Mouse (Mus musculus) heart, embryonic 14.5 days (tissue): ENCODE data around the gene Fzr1. TPM values are rescaled to one million over a fixed set of nuclear protein-coding genes. Genes with fewer than 3 reads are reported as not detected.
A peak's percentile ranks its signal among the peaks of the same experiment; 100 is the strongest.

Source experiments
- ATAC-seq: fragments of 200-750 bp; cut with Nextera tagmentation; 2 replicates; pipeline ENCODE4 v1.8.0; 2017; ENCODE audit warnings: low read depth, moderate TSS enrichment; ENCODE audit not compliant: insufficient number of reproducible peaks, insufficient read depth, low FRiP score
- H3K27ac ChIP-seq, 2 experiments: fragments of 200-500 bp in 1 of 2; fragments of 300-500 bp in 1 of 2; sonication (generic) in 1 of 2; replicated peaks in 1 of 2; 2 replicates each; pipeline ENCODE4 v1.5.1; 2012 to 2014; ENCODE audit warnings: low read depth in 2 of 2, low read length in 2 of 2, control low read depth in 1 of 2, mild to moderate bottlenecking in 1 of 2, mixed read lengths in 1 of 2; ENCODE audit not compliant: control insufficient read depth in 1 of 2, insufficient read depth in 1 of 2
- H3K27me3 ChIP-seq: fragments of 300-500 bp; sonication (generic); 2 replicates; pipeline ENCODE4 v1.6.1; 2014; ENCODE audit warnings: mild to moderate bottlenecking, low read length, control low read depth; ENCODE audit not compliant: control insufficient read depth, insufficient read depth
- H3K36me3 ChIP-seq: fragments of 300-500 bp; sonication (generic); 2 replicates; pipeline ENCODE4 v1.6.1; 2014; ENCODE audit warnings: mild to moderate bottlenecking, control low read depth, low read length, mixed read lengths; ENCODE audit not compliant: control insufficient read depth, insufficient read depth
- H3K4me1 ChIP-seq, 2 experiments: fragments of 200-500 bp in 1 of 2; fragments of 300-500 bp in 1 of 2; sonication (generic) in 1 of 2; 2 replicates each; pipeline ENCODE4 v1.6.1; 2012 to 2014; ENCODE audit warnings: low read length in 2 of 2, control low read depth in 1 of 2, mixed read lengths in 1 of 2; ENCODE audit not compliant: control insufficient read depth in 2 of 2, insufficient read depth in 2 of 2
- H3K4me2 ChIP-seq: fragments of 300-500 bp; sonication (generic); 2 replicates; pipeline ENCODE4 v1.6.1; 2014; ENCODE audit warnings: mild to moderate bottlenecking, low read length
- H3K4me3 ChIP-seq, 2 experiments: fragments of 200-500 bp in 1 of 2; fragments of 300-500 bp in 1 of 2; sonication (generic) in 1 of 2; 2 replicates each; pipeline ENCODE4 v1.5.1; 2012 to 2014; ENCODE audit warnings: low read length in 2 of 2, mild to moderate bottlenecking in 2 of 2, control low read depth in 1 of 2, low read depth in 1 of 2, moderate library complexity in 1 of 2; ENCODE audit not compliant: control insufficient read depth in 1 of 2, insufficient read depth in 1 of 2
- H3K9ac ChIP-seq: fragments of 300-500 bp; sonication (generic); 2 replicates; pipeline ENCODE4 v1.6.1; 2014; ENCODE audit warnings: mild to moderate bottlenecking, low read length
- H3K9me3 ChIP-seq: fragments of 300-500 bp; sonication (generic); 2 replicates; pipeline ENCODE4 v1.6.1; 2016; ENCODE audit warnings: low read length, control low read depth; ENCODE audit not compliant: control insufficient read depth
- WGBS: fragments of 180-500 bp; shearing (Covaris S2); extraction: QIAGEN DNeasy Blood & Tissue Kit; methylation state at CpG from one replicate; pipeline ENCODE4 v1.1.7; 2014; 5-methylcytosine and 5-hydroxymethylcytosine counted together
- polyA plus RNA-seq: library from polyadenylated mRNA; unstranded; fragments of >200 nt; fragmentation: Nextera tagmentation; extraction: Ambion mirVana; gene quantifications from 2 replicates; pipeline ENCODE4 v1.2.1, GENCODE M21; 2014

Fzr1 gene
- polyA plus RNA-seq, 1 experiment from 2014 or later: 64.6 TPM

GRCm38 (mm10) chr10:81325781-81326180 is 52.5 kb downstream of the Fzr1 start:
- Histone ChIP-seq H3K4me1 (peaks cover 28 to 36% of the 10 kb centered on the region in 2 experiments), H3K36me3 (peaks cover 52% of the 10 kb centered on the region), H3K4me3 (no peak overlapping the region), H3K27me3 (no peaks in the 10 kb centered on the region), H3K9ac (no peak overlapping the region), H3K9me3 (no peaks in the 10 kb centered on the region), H3K4me2 (no peak overlapping the region), H3K27ac (no peak overlapping the region)
- no peak for ATAC-seq
- 90% methylated on average over 18 of the region's 18 CpGs for WGBS

GRCm38 (mm10) chr10:81325176-81325575 is 53.1 kb downstream of the Fzr1 start:
- 93% methylated on average over 21 of the region's 21 CpGs for WGBS
- Histone ChIP-seq H3K36me3 (peaks cover 52% of the 10 kb centered on the region), H3K27ac (no peak overlapping the region), H3K9me3 (no peaks in the 10 kb centered on the region), H3K27me3 (no peaks in the 10 kb centered on the region), H3K4me2 (no peak overlapping the region), H3K9ac (no peak overlapping the region), H3K4me1 (peaks cover 24 to 32% of the 10 kb centered on the region in 2 experiments), H3K4me3 (no peak overlapping the region)
- no peak for ATAC-seq

GRCm38 (mm10) chr10:81323791-81324530 is 54.4 kb downstream of the Fzr1 start:
- Histone ChIP-seq H3K4me3 (no peak overlapping the region), H3K36me3 (peaks cover 52% of the 10 kb centered on the region), H3K4me2 (no peak overlapping the region), H3K27me3 (no peaks in the 10 kb centered on the region), H3K4me1 (peaks cover 22 to 30% of the 10 kb centered on the region in 2 experiments), H3K9me3 (no peaks in the 10 kb centered on the region), H3K27ac (no peak overlapping the region), H3K9ac (no peak overlapping the region)
- 92% methylated on average over 18 of the region's 18 CpGs for WGBS
- ATAC-seq: no peak

- Histone ChIP-seq H3K36me3 (peaks cover 56% of the 10 kb centered on the region), H3K9me3 (no peaks in the 10 kb centered on the region), H3K27ac (no peak overlapping the region), H3K4me3 (no peak overlapping the region), H3K9ac (no peak overlapping the region), H3K4me2 (no peak overlapping the region), H3K27me3 (no peaks in the 10 kb centered on the region), H3K4me1 (peaks cover 22 to 29% of the 10 kb centered on the region in 2 experiments)
- no peak for ATAC-seq
- WGBS: 93% methylated on average over 23 of the region's 23 CpGs
These were observed 55.1 kb downstream of the Fzr1 start for GRCm38 (mm10) chr10:81323141-81323775.

GRCm38 (mm10) chr10:81322444-81322843 is 55.9 kb downstream of the Fzr1 start:
- no peak overlapping the region for H3K27ac ChIP-seq
- peak overlapping the region in 1 of 2 experiments; percentile 92; a peak in 1 of 4 replicates for H3K4me3 ChIP-seq
- H3K4me1 ChIP-seq: peaks cover 17 to 23% of the 10 kb centered on the region in 2 experiments
- H3K9ac ChIP-seq: peak overlapping the region; percentile 93; the same call in 1 of the 2 replicates
- WGBS: 92% methylated on average over 27 of the region's 27 CpGs
- H3K27me3 ChIP-seq: no peaks in the 10 kb centered on the region
- H3K4me2 ChIP-seq: 0 out of 2 replicates have a peak overlapping the region, but pooled peaks have one; percentile 92
- H3K9me3 ChIP-seq: no peaks in the 10 kb centered on the region
- peaks cover 63% of the 10 kb centered on the region for H3K36me3 ChIP-seq
- ATAC-seq: no peak

GRCm38 (mm10) chr10:81321436-81321835 is 56.9 kb downstream of the Fzr1 start:
- peak overlapping the region; percentile 36 to 89; a peak in 2 of 4 replicates for H3K27ac ChIP-seq
- ATAC-seq: no peak
- no peaks in the 10 kb centered on the region for H3K27me3 ChIP-seq
- H3K4me2 ChIP-seq: peak overlapping the region; percentile 92
- H3K9me3 ChIP-seq: no peaks in the 10 kb centered on the region
- WGBS: 2% methylated on average over 20 of the region's 20 CpGs
- H3K4me3 ChIP-seq: peak overlapping the region; percentile 80 to 92
- H3K9ac ChIP-seq: peak overlapping the region; percentile 93
- H3K36me3 ChIP-seq: peaks cover 54% of the 10 kb centered on the region
- H3K4me1 ChIP-seq: peaks cover 24 to 33% of the 10 kb centered on the region in 2 experiments

- Histone ChIP-seq H3K36me3 (peaks cover 52% of the 10 kb centered on the region), H3K4me1 (peaks cover 24 to 34% of the 10 kb centered on the region in 2 experiments)
These were observed 57.6 kb downstream of the Fzr1 start, which contains the start of gene Cactin for GRCm38 (mm10) chr10:81320550-81321347. Gene Cactin, plus strand, starts transcription at chr10:81321103.

More at GRCm38 (mm10) chr10:81320550-81321347, 57.6 kb downstream of the Fzr1 start, which contains the start of gene Cactin:
- no peaks in the 10 kb centered on the region for H3K9me3 ChIP-seq
- no peaks in the 10 kb centered on the region for H3K27me3 ChIP-seq
- under 1% methylated on average over 68 of the region's 68 CpGs for WGBS
- H3K4me2 ChIP-seq: peak within 1 kb of the TSS; percentile 92
- ATAC-seq: peak; percentile 91
- peak within 1 kb of the TSS; percentile 89 to 96 for H3K27ac ChIP-seq
- peak within 1 kb of the TSS; percentile 93 for H3K9ac ChIP-seq
- H3K4me3 ChIP-seq: peak within 1 kb of the TSS; percentile 80 to 92
